Mouse (Mus musculus): ENCODE results near the gene Ankrd9. TPM values are rescaled to one million over a fixed set of nuclear protein-coding genes. Genes with fewer than 3 reads are reported as not detected.

Ankrd9 gene
- polyA plus RNA-seq (2017; shearing (Covaris generic)), result 3.7 TPM

DNA sequence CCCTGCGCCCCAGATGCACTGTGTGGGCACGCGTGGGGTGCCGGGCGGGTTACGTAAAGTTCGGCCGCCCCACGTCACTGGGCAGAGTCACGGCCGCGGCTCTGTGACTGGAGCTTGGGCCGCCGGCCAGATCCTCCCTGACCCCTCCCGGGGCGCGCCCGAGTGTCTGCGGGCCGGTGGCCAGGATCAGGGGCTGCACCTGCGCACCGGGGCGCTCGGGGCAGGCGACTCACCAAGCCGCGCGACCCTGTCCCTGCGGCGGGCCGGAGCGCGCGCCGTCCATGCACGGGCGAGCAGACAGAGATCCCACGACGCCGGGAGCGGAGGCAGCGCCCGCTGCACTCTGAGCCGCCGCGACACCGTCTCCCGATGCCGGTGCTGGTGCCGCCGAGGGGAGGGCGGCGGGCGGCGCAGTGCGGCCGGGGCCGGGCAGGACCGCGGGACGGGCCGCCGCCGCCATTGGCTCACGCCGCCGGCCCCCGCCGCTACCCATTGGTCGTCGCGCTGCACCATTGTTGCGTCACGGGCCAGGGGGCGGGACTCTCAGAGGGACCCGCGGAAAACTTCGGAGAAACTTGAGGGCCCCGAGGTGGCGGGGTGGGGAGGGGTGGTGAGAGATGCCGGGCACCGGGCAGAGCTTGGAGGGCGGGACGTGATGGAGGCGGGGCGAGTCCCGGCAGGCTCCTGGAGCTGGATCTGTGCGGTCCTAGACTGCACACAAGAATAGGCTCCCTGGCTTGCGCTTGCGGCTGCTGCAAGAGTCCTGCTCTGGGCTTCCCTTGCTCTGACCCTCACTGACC lies at the start of gene Ankrd9:
Ankrd9 (minus strand) TSS at position 434 of the 800 bp plus-strand sequence.

Other genes starting within 250 kb of the Ankrd9 start
- 71.0 TPM for gene Wdr20, start 241.1 kb downstream of the Ankrd9 start, polyA plus RNA-seq (2017; shearing (Covaris generic))
- gene Mok, start 138.1 kb downstream of the Ankrd9 start, polyA plus RNA-seq (2017; shearing (Covaris generic)), result not detected
- 9.0 TPM for gene Zfp839, start 128.8 kb downstream of the Ankrd9 start, polyA plus RNA-seq (2017; shearing (Covaris generic))
- 20.0 TPM for gene Cinp, start 89.9 kb downstream of the Ankrd9 start, polyA plus RNA-seq (2017; shearing (Covaris generic))
- gene Tecpr2, start 89.8 kb downstream of the Ankrd9 start, polyA plus RNA-seq (2017; shearing (Covaris generic)), result 3.4 TPM
- 47.7 TPM for gene Rcor1, start 60.3 kb upstream of the Ankrd9 start, polyA plus RNA-seq (2017; shearing (Covaris generic))
- 43.8 TPM for gene Traf3, start 187.3 kb upstream of the Ankrd9 start, polyA plus RNA-seq (2017; shearing (Covaris generic))
- 0.79 TPM for gene 4930595D18Rik, start 205.5 kb upstream of the Ankrd9 start, polyA plus RNA-seq (2017; shearing (Covaris generic))

All from effector memory CD4-positive, alpha-beta T cell, adult 7 months (primary cell).